Mouse (Mus musculus) bone marrow macrophage, adult 2 months (primary cell): ENCODE data around the gene Memo1.

Experiments used
- CTCF ChIP-seq: IDR thresholded peaks from 2 replicates; pipeline ENCODE4 v1.5.1; 2012; ENCODE audit warnings: low read depth, mild to moderate bottlenecking, low read length, moderate library complexity
- POLR2A ChIP-seq: IDR thresholded peaks from 2 replicates; pipeline ENCODE4 v1.6.1; 2012; ENCODE audit warnings: mild to moderate bottlenecking, low read depth, low read length, borderline replicate concordance

GRCm38 (mm10) chr17:74186197-74186596 is 109.1 kb downstream of the Memo1 start:
- TF ChIP-seq CTCF (no peak), POLR2A (no peak)
